Mouse (Mus musculus): ENCODE measurements at regions not wholly inside any gene's neighbourhood (a gene's known extent, or its start where the extent isn't known, plus 50 kb on each side); places are given as distances from the start of the nearest gene placed in this dataset.

- no peak for DNase-seq (ENCODE audit: low spot score)
These were observed 603.4 kb downstream of the Epha4 start for GRCm38 (mm10) chr1:76911472-76911871.

- DNase-seq (ENCODE audit: low spot score) = no peak
These were observed 595.3 kb downstream of the Epha4 start for GRCm38 (mm10) chr1:76919541-76919940.

GRCm38 (mm10) chr1:76920634-76921033 is 594.3 kb downstream of the Epha4 start:
- no peak for DNase-seq (ENCODE audit: low spot score)

GRCm38 (mm10) chr1:76927041-76927440 is 587.8 kb downstream of the Epha4 start:
- no peak for DNase-seq (ENCODE audit: low spot score)

GRCm38 (mm10) chr1:76928035-76928434 is 586.9 kb downstream of the Epha4 start:
- DNase-seq (ENCODE audit: low spot score) = no peak

GRCm38 (mm10) chr1:76933460-76933859 is 581.4 kb downstream of the Epha4 start:
- DNase-seq (ENCODE audit: low spot score) = no peak

- DNase-seq (ENCODE audit: low spot score) = peak; percentile 40
These were observed 572.2 kb downstream of the Epha4 start for GRCm38 (mm10) chr1:76942730-76943129.

- DNase-seq (ENCODE audit: low spot score) = no peak
These were observed 570.8 kb downstream of the Epha4 start for GRCm38 (mm10) chr1:76944046-76944445.

- DNase-seq (ENCODE audit: low spot score) = no peak
These were observed 559.9 kb downstream of the Epha4 start for GRCm38 (mm10) chr1:76955031-76955430.

- no peak for DNase-seq (ENCODE audit: low spot score)
These were observed 557.5 kb downstream of the Epha4 start for GRCm38 (mm10) chr1:76957411-76957810.

- DNase-seq (ENCODE audit: low spot score) = no peak
These were observed 556.2 kb downstream of the Epha4 start for GRCm38 (mm10) chr1:76958706-76959105.

- no peak for DNase-seq (ENCODE audit: low spot score)
These were observed 542.4 kb downstream of the Epha4 start for GRCm38 (mm10) chr1:76972454-76972853.

GRCm38 (mm10) chr1:76975077-76975945 is 539.6 kb downstream of the Epha4 start:
- no peak for DNase-seq (ENCODE audit: low spot score)

GRCm38 (mm10) chr1:76980498-76981152 is 534.3 kb downstream of the Epha4 start:
- no peak for DNase-seq (ENCODE audit: low spot score)

- DNase-seq (ENCODE audit: low spot score) = no peak
These were observed 521.1 kb downstream of the Epha4 start for GRCm38 (mm10) chr1:76993776-76994175.

GRCm38 (mm10) chr1:77008001-77008400 is 506.9 kb downstream of the Epha4 start:
- DNase-seq (ENCODE audit: low spot score) = no peak

- no peak for DNase-seq (ENCODE audit: low spot score)
These were observed 504.2 kb downstream of the Epha4 start for GRCm38 (mm10) chr1:77010608-77011214.

- no peak for DNase-seq (ENCODE audit: low spot score)
These were observed 487.2 kb downstream of the Epha4 start for GRCm38 (mm10) chr1:77027656-77028055.

GRCm38 (mm10) chr1:77028216-77028615 is 486.7 kb downstream of the Epha4 start:
- DNase-seq (ENCODE audit: low spot score) = no peak

GRCm38 (mm10) chr1:77029091-77029490 is 485.8 kb downstream of the Epha4 start:
- no peak for DNase-seq (ENCODE audit: low spot score)

- DNase-seq (ENCODE audit: low spot score) = no peak
These were observed 470.9 kb downstream of the Epha4 start for GRCm38 (mm10) chr1:77043749-77044564.

Data from testis, postnatal 14 days (tissue).